Mouse (Mus musculus) cerebellum, adult 2 months (tissue): ENCODE data around the gene Efnb2.

Experiments used
- CTCF ChIP-seq: fragments of 200-500 bp; IDR thresholded peaks from 2 replicates; pipeline ENCODE4 v1.5.1; 2011; ENCODE audit warnings: low read depth, mild to moderate bottlenecking, control low read depth, low read length, moderate library complexity, borderline replicate concordance; ENCODE audit not compliant: insufficient read depth
- POLR2A ChIP-seq: fragments of 200-500 bp; IDR thresholded peaks from 2 replicates; pipeline ENCODE4 v1.6.1; 2011; ENCODE audit warnings: low read length, control low read depth, borderline replicate concordance; ENCODE audit not compliant: insufficient read depth

DNA sequence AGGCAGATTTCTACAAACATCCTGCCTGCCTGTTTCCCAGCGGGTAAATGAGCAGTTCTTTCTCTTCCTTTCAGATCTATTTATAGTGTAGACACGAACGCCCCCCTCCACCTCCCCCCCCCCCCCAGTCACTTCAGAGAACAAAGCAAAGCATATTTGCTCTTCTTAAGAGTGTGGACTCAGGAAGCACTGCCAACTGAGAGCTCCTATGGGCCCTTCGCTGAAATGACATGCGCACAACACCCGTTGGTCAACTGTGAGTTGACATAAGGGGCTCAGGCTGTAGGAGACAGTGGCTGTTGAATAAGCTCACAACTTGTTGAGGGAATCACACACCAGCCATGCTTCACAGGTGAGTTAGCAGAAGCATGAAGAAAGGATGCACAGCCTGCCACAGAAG, 84.8 kb downstream of the Efnb2 start:
- TF ChIP-seq POLR2A (no peak), CTCF (no peak)
